Mouse (Mus musculus): Measurements from ENCODE around the gene Slc7a14. TPM values are rescaled to one million over a fixed set of nuclear protein-coding genes. Genes with fewer than 3 reads are reported as not detected.

Gene Slc7a14
- total RNA-seq, 2 experiments from 2014 or later = 0.03 to 0.05 TPM

GRCm38 (mm10) chr3:31253862-31254261, 56.3 kb downstream of the Slc7a14 start:
- H3K27ac ChIP-seq = no peak overlapping the region
- intact Hi-C loops (cut with DNase I) = no loop called here
- H3K4me3 ChIP-seq = no peak overlapping the region
- TF ChIP-seq CTCF (IDR thresholded peaks at IDR 0.05) = no peak
- DNase-seq = no peak

GRCm38 (mm10) chr3:31252566-31252965, 57.6 kb downstream of the Slc7a14 start:
- Histone ChIP-seq H3K27ac (no peak overlapping the region), H3K4me3 (no peak overlapping the region)
- no peak for TF ChIP-seq CTCF (IDR thresholded peaks at IDR 0.05)
- intact Hi-C loops (cut with DNase I) = no loop called here
- no peak for DNase-seq

DNA sequence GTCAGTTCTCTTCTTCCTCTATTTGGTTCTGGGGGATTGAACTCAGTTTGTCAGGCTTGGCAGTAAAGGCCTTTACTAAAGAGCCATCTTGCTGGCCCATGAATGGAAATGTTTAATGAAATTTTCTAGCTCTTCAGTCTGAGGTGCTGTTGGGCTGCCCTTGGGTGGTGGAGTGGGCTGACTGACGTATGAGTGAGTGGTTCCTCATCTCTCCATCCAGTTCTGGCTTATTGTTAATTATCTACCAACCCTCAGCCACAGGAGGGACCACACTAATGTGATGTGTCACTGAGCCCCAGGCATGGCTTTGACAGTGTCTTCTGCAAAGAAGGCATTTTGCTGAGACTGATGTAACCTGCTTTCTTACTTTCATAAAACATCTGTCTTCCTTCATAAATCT, 66.7 kb downstream of the Slc7a14 start:
- DNase-seq = no peak
- no peak for TF ChIP-seq CTCF (IDR thresholded peaks at IDR 0.05)
- H3K4me3 ChIP-seq = no peak overlapping the region
- intact Hi-C loops (cut with DNase I) = no loop called here
- no peak overlapping the region for H3K27ac ChIP-seq

- no peak for DNase-seq
- TF ChIP-seq CTCF (IDR thresholded peaks at IDR 0.05) = no peak
- H3K4me3 ChIP-seq = no peak overlapping the region
- no peak overlapping the region for H3K27ac ChIP-seq
- intact Hi-C loops (cut with DNase I) = no loop called here
Observed at GRCm38 (mm10) chr3:31240840-31241239, 69.3 kb downstream of the Slc7a14 start.

DNA sequence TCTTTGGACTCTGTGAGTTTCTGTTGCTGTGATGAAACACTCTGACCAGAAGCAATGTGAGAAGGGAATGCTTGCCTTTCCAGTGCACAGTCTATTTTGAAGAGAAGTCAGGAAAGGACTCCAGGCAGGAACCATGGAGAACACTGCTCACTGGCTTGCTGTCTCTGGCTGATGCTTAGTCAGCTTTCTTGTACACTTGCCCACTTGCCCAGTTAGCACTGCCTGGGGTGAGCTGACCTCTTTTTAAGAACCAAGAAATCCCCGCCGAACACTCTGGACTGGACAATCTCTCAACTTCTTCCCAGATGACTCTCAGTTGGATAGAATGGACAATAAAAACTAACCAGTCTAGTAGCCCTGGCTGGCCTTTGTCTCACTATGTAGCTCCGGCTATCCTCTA, 70.5 kb downstream of the Slc7a14 start:
- no peak for TF ChIP-seq CTCF (IDR thresholded peaks at IDR 0.05)
- H3K4me3 ChIP-seq = no peak overlapping the region
- no peak for DNase-seq
- intact Hi-C loops (cut with DNase I) = no loop called here
- H3K27ac ChIP-seq = no peak overlapping the region

- intact Hi-C loops (cut with DNase I) = no loop called here
- H3K4me3 ChIP-seq = no peak overlapping the region
Observed at GRCm38 (mm10) chr3:31237936-31238335, 72.2 kb downstream of the Slc7a14 start.

GRCm38 (mm10) chr3:31236146-31236545, 74.0 kb downstream of the Slc7a14 start:
- Histone ChIP-seq H3K4me3 (no peak overlapping the region), H3K27ac (no peak overlapping the region)
- no peak for DNase-seq
- intact Hi-C loops (cut with DNase I) = no loop called here
- no peak for TF ChIP-seq CTCF (IDR thresholded peaks at IDR 0.05)

More at GRCm38 (mm10) chr3:31237936-31238335, 72.2 kb downstream of the Slc7a14 start:
- H3K27ac ChIP-seq = no peak overlapping the region
- TF ChIP-seq CTCF (IDR thresholded peaks at IDR 0.05) = peak; percentile 47
- DNase-seq = peak; percentile 25

DNA sequence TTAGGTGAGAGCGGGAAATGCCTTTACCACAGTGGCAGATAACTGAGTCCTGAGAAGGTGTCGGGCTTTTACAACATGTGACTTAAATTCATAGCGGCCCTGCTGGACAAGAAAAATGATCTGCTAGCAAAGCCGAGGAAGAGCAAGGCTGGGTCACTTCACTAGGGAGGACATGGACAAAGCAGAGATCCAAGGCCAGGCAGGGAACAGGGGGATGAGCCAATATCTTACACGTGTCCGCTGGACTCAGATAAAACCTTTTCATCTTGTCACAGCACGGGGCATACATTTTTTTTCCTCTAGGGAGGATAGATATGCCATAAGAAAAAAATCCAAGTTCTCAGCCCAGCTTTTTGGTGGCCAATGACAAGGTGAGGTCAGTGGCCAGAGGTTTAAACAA, 75.8 kb downstream of the Slc7a14 start:
- no peak for DNase-seq
- intact Hi-C loops (cut with DNase I) = no loop called here
- Histone ChIP-seq H3K27ac (no peak overlapping the region), H3K4me3 (no peak overlapping the region)
- TF ChIP-seq CTCF (IDR thresholded peaks at IDR 0.05) = no peak

DNA sequence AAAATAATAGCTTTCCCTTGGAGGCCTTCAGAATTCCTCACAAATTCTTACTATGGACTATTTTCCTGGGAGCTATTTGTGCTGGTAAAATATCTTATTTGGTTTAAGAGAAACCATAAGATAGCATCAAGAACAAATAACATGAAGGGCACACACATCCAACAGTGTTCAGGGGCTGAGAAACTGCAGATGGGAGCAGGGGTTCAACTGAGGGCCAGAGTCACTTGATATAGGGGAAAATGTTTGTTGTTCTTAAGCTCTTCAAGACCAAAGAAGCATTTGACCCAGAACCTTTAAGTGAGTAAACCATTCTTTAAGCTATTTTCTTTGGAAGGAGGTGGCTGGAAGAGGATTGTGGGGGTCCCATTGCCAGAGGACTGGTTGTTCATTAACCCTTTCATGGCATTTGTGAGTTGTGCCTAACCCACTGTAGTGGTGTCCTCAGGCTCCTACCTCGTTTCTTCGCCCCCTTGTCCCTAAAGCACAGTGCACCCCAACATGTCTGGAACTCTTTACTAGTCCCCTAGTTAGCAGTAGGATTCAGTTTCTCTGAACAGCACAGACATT, 76.3 kb downstream of the Slc7a14 start:
- intact Hi-C loops (cut with DNase I) = no loop called here
- no peak overlapping the region for H3K4me3 ChIP-seq
- no peak for TF ChIP-seq CTCF (IDR thresholded peaks at IDR 0.05)
- no peak overlapping the region for H3K27ac ChIP-seq
- DNase-seq = no peak

GRCm38 (mm10) chr3:31229281-31229680, 80.9 kb downstream of the Slc7a14 start:
- DNase-seq = no peak
- intact Hi-C loops (cut with DNase I) = no loop called here
- Histone ChIP-seq H3K27ac (no peak overlapping the region), H3K4me3 (no peak overlapping the region)
- TF ChIP-seq CTCF (IDR thresholded peaks at IDR 0.05) = no peak

GRCm38 (mm10) chr3:31228487-31228886, 81.7 kb downstream of the Slc7a14 start:
- no peak overlapping the region for H3K4me3 ChIP-seq
- no peak for DNase-seq
- no peak overlapping the region for H3K27ac ChIP-seq
- intact Hi-C loops (cut with DNase I) = no loop called here
- no peak for TF ChIP-seq CTCF (IDR thresholded peaks at IDR 0.05)

DNA sequence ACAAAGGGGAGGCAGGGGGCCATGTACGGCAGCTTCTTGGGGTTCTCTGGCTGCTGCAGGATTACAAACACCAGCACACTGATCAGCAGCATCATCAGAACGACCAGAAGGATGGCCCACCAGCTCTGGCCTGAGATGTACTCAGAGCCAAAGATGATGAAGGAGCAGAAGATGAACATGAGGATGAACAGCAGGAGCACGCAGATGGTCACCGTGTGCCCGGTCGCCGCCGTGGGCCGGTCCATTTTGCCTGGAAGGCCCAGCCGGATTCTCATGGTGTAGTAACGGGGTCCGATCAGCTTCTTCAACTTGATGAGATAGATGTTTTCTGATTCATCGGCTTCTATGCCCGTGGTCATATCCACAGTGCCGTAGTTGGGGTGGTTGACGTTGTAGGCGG, 86.6 kb downstream of the Slc7a14 start:
- no peak for DNase-seq
- Histone ChIP-seq H3K27ac (no peak overlapping the region), H3K4me3 (no peak overlapping the region)
- intact Hi-C loops (cut with DNase I) = no loop called here
- no peak for TF ChIP-seq CTCF (IDR thresholded peaks at IDR 0.05)

DNA sequence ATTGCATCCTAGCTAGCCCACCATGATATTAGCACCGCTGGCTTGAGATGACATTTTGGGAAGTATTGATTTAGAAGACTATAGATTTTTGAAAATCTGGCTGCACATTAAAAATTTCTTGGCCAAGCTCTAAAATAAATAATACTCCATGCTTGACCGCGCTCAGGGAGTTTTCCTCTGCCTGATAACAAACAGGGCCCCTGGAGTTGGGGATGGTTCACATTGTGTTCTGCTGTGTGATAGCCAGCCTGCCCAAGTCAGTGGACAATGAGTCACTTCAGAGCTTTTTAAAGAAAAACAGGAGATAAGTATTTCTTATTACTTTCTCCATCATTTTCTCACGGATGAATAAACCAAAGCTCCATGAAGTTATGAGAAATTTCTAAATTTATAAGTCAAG, 90.1 kb downstream of the Slc7a14 start:
- DNase-seq = no peak
- intact Hi-C loops (cut with DNase I) = no loop called here
- TF ChIP-seq CTCF (IDR thresholded peaks at IDR 0.05) = no peak
- no peak overlapping the region for H3K4me3 ChIP-seq
- no peak overlapping the region for H3K27ac ChIP-seq

GRCm38 (mm10) chr3:31219483-31219882, 90.7 kb downstream of the Slc7a14 start:
- no peak overlapping the region for H3K4me3 ChIP-seq
- intact Hi-C loops (cut with DNase I) = no loop called here

More at GRCm38 (mm10) chr3:31219483-31219882, 90.7 kb downstream of the Slc7a14 start:
- TF ChIP-seq CTCF (IDR thresholded peaks at IDR 0.05) = no peak
- no peak for DNase-seq
- H3K27ac ChIP-seq = no peak overlapping the region

All from gastrocnemius, adult 2 months (tissue).